Mouse (Mus musculus) stomach, embryonic 14.5 days (tissue): Measurements from ENCODE around the gene Rmnd1. TPM values are rescaled to one million over a fixed set of nuclear protein-coding genes. Genes with fewer than 3 reads are reported as not detected.

Experiments used
- ATAC-seq: fragments of 200-750 bp; cut with Nextera tagmentation; 2 replicates; pipeline ENCODE4 v1.8.0; 2017; ENCODE audit warnings: low read depth, moderate TSS enrichment; ENCODE audit not compliant: insufficient number of reproducible peaks, insufficient read depth, low FRiP score
- H3K27ac ChIP-seq: fragments of 300-500 bp; sonication (generic); 2 replicates; pipeline ENCODE4 v1.5.1; 2014; ENCODE audit warnings: mild to moderate bottlenecking, low read length, moderate library complexity, mixed read lengths
- H3K27me3 ChIP-seq: fragments of 300-500 bp; sonication (generic); 2 replicates; pipeline ENCODE4 v1.6.1; 2014; ENCODE audit warnings: low read length, control low read depth, mixed read lengths; ENCODE audit not compliant: control insufficient read depth, insufficient read depth
- H3K36me3 ChIP-seq: fragments of 300-500 bp; sonication (generic); 2 replicates; pipeline ENCODE4 v1.6.1; 2014; ENCODE audit warnings: mild to moderate bottlenecking, control low read depth, low read length, moderate library complexity, mixed read lengths; ENCODE audit not compliant: control insufficient read depth, insufficient read depth
- H3K4me1 ChIP-seq: fragments of 300-500 bp; sonication (generic); 2 replicates; pipeline ENCODE4 v1.6.1; 2014; ENCODE audit warnings: low read length, control low read depth, mixed read lengths; ENCODE audit not compliant: control insufficient read depth, insufficient read depth
- H3K4me2 ChIP-seq: fragments of 300-500 bp; sonication (generic); replicated peaks from 2 replicates; pipeline ENCODE4 v1.6.1; 2014; ENCODE audit warnings: low read depth, low read length, control low read depth
- H3K4me3 ChIP-seq: fragments of 300-500 bp; sonication (generic); 2 replicates; pipeline ENCODE4 v1.5.1; 2014; ENCODE audit warnings: low read depth, low read length, control low read depth
- H3K9ac ChIP-seq: fragments of 300-500 bp; sonication (generic); replicated peaks from 2 replicates; pipeline ENCODE4 v1.6.1; 2014; ENCODE audit warnings: low read depth, mild to moderate bottlenecking, control low read depth, low read length, moderate library complexity, mixed read lengths
- H3K9me3 ChIP-seq: fragments of 300-500 bp; sonication (generic); 2 replicates; pipeline ENCODE4 v1.6.1; 2016; ENCODE audit warnings: low read depth, low read length, control low read depth; ENCODE audit not compliant: control insufficient read depth
- WGBS: fragments of 180-500 bp; shearing (Covaris S2); extraction: QIAGEN DNeasy Blood & Tissue Kit; methylation state at CpG from one replicate; pipeline ENCODE4 v1.1.7; 2014; 5-methylcytosine and 5-hydroxymethylcytosine counted together
- polyA plus RNA-seq: library from polyadenylated mRNA; unstranded; fragments of >200 nt; fragmentation: Nextera tagmentation; extraction: Ambion mirVana; gene quantifications from 2 replicates; pipeline ENCODE4 v1.2.1, GENCODE M21; 2014

Rmnd1 gene
- polyA plus RNA-seq, 1 experiment from 2014 or later: 55.1 TPM

GRCm38 (mm10) chr10:4376461-4376860, 55.7 kb downstream of the Rmnd1 start:
- H3K27ac ChIP-seq: peak overlapping the region; percentile 82
- H3K4me1 ChIP-seq: peaks cover 15% of the 10 kb centered on the region
- peak; percentile 79; the same call in 1 of the 2 replicates for ATAC-seq
- no peaks in the 10 kb centered on the region for H3K9me3 ChIP-seq
- no peak overlapping the region for H3K9ac ChIP-seq
- no peak overlapping the region for H3K4me2 ChIP-seq
- H3K27me3 ChIP-seq: no peaks in the 10 kb centered on the region
- H3K4me3 ChIP-seq: no peak overlapping the region
- WGBS: 31% methylated on average over 7 of the region's 7 CpGs
- H3K36me3 ChIP-seq: peaks cover 10% of the 10 kb centered on the region; the same call in 1 of the 2 replicates

DNA sequence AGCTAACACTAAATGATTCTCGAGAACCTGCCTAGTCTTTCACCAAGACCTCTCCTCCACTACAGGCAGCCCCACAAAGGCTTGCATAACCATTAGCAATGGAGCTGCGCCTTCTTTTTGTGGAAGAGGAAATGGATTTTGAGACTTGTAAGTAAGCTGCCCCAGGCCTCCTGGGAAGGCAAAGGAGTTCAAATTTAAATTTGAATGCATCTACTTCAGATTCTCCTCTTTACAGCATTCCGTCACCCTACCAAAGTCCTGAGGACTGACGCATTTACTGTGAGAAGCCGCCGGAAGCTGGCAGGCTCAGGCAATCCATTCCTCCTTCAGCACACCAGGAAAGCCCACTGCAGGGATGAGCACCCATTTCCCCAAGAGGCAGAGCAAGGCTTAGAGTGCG, 56.9 kb downstream of the Rmnd1 start:
- Histone ChIP-seq H3K4me1 (peaks cover 15% of the 10 kb centered on the region), H3K4me2 (no peak overlapping the region), H3K27me3 (no peaks in the 10 kb centered on the region), H3K36me3 (peaks cover 10% of the 10 kb centered on the region; the same call in 1 of the 2 replicates), H3K4me3 (no peak overlapping the region), H3K27ac (peak overlapping the region; percentile 82), H3K9ac (no peak overlapping the region), H3K9me3 (no peaks in the 10 kb centered on the region)
- no peak for ATAC-seq
- 65% methylated on average over 7 of the region's 7 CpGs for WGBS

- Histone ChIP-seq H3K9ac (no peak overlapping the region), H3K27ac (no peak overlapping the region), H3K9me3 (no peaks in the 10 kb centered on the region), H3K4me3 (no peak overlapping the region), H3K4me2 (no peak overlapping the region), H3K36me3 (peaks cover 10% of the 10 kb centered on the region; the same call in 1 of the 2 replicates), H3K4me1 (peaks cover 15% of the 10 kb centered on the region), H3K27me3 (no peaks in the 10 kb centered on the region)
- WGBS: 86% methylated on average over 4 of the region's 4 CpGs
- no peak for ATAC-seq
Observed at GRCm38 (mm10) chr10:4374734-4375133, 57.5 kb downstream of the Rmnd1 start.

DNA sequence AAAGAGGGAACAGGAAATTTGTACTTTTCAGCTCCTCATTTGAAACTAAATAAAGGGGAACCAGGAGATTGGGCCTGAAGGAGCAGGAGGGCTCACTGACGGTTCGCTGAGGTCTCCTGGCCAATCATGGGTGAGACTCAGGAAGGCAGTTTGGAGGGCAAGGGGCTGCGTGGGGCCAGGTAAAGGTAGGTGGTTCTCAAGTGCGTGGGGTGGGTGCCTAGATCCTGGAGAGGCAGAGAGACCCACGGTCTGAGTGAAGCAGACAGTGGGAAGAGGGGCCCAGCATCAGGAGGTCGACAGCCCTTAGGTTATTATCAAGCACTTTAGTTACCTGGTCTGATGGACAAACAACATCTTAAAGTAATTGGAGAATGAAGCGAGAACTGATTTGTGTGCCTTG, 57.9 kb downstream of the Rmnd1 start:
- Histone ChIP-seq H3K9me3 (no peaks in the 10 kb centered on the region), H3K27me3 (no peaks in the 10 kb centered on the region), H3K9ac (no peak overlapping the region), H3K4me3 (no peak overlapping the region), H3K4me2 (no peak overlapping the region), H3K36me3 (peaks cover 11% of the 10 kb centered on the region), H3K4me1 (peaks cover 15% of the 10 kb centered on the region), H3K27ac (no peak overlapping the region)
- ATAC-seq: no peak
- 89% methylated on average over 7 of the region's 7 CpGs for WGBS

DNA sequence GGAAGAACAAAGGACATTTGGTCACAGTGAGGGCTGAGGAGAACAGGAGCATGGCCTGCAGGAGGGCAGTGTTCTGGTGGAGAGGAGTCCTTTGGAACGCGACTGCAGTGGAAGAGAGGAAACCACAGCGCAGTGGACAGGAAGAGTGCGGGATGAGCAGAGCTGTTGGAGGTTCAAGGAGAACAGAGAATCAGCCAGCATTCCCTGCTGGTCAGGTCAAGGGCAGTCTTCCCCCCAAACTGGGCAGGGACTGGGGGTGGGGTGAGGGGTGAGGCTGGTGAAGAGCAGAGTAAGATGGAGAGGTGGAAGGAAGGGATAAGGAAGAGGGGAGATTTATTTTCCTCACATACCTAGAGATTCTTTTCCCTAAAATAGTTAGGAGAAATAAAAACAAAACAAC, 58.6 kb downstream of the Rmnd1 start:
- 90% methylated on average over 4 of the region's 4 CpGs for WGBS
- no peak overlapping the region for H3K27ac ChIP-seq
- H3K27me3 ChIP-seq: no peaks in the 10 kb centered on the region
- peaks cover 16% of the 10 kb centered on the region for H3K36me3 ChIP-seq
- H3K4me1 ChIP-seq: peaks cover 15% of the 10 kb centered on the region
- no peaks in the 10 kb centered on the region for H3K9me3 ChIP-seq
- H3K4me3 ChIP-seq: no peak overlapping the region
- ATAC-seq: no peak
- H3K4me2 ChIP-seq: no peak overlapping the region
- no peak overlapping the region for H3K9ac ChIP-seq

GRCm38 (mm10) chr10:4372011-4372410, 60.2 kb downstream of the Rmnd1 start:
- H3K27ac ChIP-seq: no peak overlapping the region
- H3K9ac ChIP-seq: no peak overlapping the region
- peaks cover 16% of the 10 kb centered on the region for H3K36me3 ChIP-seq
- no peak for ATAC-seq
- 52% methylated on average over 5 of the region's 5 CpGs for WGBS
- H3K27me3 ChIP-seq: no peaks in the 10 kb centered on the region
- no peak overlapping the region for H3K4me3 ChIP-seq
- peaks cover 13% of the 10 kb centered on the region for H3K4me1 ChIP-seq
- no peaks in the 10 kb centered on the region for H3K9me3 ChIP-seq
- no peak overlapping the region for H3K4me2 ChIP-seq

- Histone ChIP-seq H3K4me1 (no peaks in the 10 kb centered on the region), H3K4me2 (no peak overlapping the region), H3K9ac (no peak overlapping the region), H3K4me3 (no peak overlapping the region), H3K27me3 (no peaks in the 10 kb centered on the region), H3K27ac (no peak overlapping the region), H3K36me3 (peaks cover 16% of the 10 kb centered on the region), H3K9me3 (no peaks in the 10 kb centered on the region)
- WGBS: 89% methylated on average over 11 of the region's 11 CpGs
- no peak for ATAC-seq
Observed at GRCm38 (mm10) chr10:4370105-4370504, 62.1 kb downstream of the Rmnd1 start.

DNA sequence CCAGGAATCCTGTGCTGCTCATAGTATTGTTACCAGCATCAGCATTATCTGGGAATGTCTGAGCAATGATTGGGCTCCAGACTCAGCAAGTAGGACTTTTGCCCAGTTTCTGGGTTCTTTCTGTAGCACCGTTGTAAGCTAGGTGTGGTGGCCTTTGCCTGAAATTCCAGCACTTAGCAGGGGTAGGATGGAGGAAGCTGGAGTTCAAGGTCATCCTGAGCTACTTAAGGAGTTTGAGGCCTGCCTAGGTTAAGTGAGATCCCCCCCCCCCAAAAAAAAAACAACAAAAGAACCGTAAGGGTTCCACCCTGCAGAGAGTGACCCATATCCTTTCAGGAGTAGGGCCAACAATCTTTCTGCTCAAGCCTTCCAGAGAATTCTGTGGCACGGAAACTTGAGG, 67.6 kb downstream of the Rmnd1 start:
- no peak for ATAC-seq
- Histone ChIP-seq H3K27me3 (no peaks in the 10 kb centered on the region), H3K9me3 (peaks cover 4% of the 10 kb centered on the region; the same call in 1 of the 2 replicates), H3K4me1 (no peaks in the 10 kb centered on the region), H3K4me2 (no peak overlapping the region), H3K9ac (no peak overlapping the region), H3K4me3 (no peak overlapping the region), H3K36me3 (peaks cover 6% of the 10 kb centered on the region), H3K27ac (no peak overlapping the region)
- 90% methylated on average over 3 of the region's 3 CpGs for WGBS

GRCm38 (mm10) chr10:4357435-4357834, 74.8 kb downstream of the Rmnd1 start:
- Histone ChIP-seq H3K9me3 (no peaks in the 10 kb centered on the region), H3K4me1 (no peaks in the 10 kb centered on the region), H3K4me2 (no peak overlapping the region), H3K9ac (no peak overlapping the region), H3K4me3 (no peak overlapping the region), H3K27ac (no peak overlapping the region), H3K27me3 (no peaks in the 10 kb centered on the region), H3K36me3 (peaks cover 36% of the 10 kb centered on the region)
- ATAC-seq: no peak
- 89% methylated on average over 10 of the region's 10 CpGs for WGBS
